Mouse (Mus musculus) splenic B cell, adult 2 months (primary cell): Measurements from ENCODE around the gene Oasl1.
A peak's percentile ranks its signal among the peaks of the same experiment; 100 is the strongest.
"Not testable (repeated sequence)": the region's sequence is repeated elsewhere in the genome, so short reads cannot be mapped to it uniquely, and the experiment has no call there.

Experiments
- DNase-seq: peaks from one replicate; pipeline ENCODE4 v3.0.0-alpha.2; 2011; ENCODE audit warnings: low read depth, low spot score
- H3K27me3 ChIP-seq: 2 replicates; pipeline ENCODE4 v1.6.1; 2012; ENCODE audit warnings: mild to moderate bottlenecking, low read length, moderate library complexity, mixed read lengths; ENCODE audit not compliant: control insufficient read depth, poor library complexity, insufficient read depth, severe bottlenecking
- H3K36me3 ChIP-seq: 2 replicates; pipeline ENCODE4 v1.6.1; 2012; ENCODE audit warnings: mild to moderate bottlenecking, low read length, moderate library complexity, mixed read lengths; ENCODE audit not compliant: control insufficient read depth, poor library complexity, insufficient read depth, severe bottlenecking

Oasl1 gene

GRCm38 (mm10) chr5:114913686-114914085 lies 9.4 kb upstream of the Oasl1 start:
- DNase-seq: no peak
- H3K36me3 ChIP-seq: no peaks in the 10 kb centered on the region
- H3K27me3 ChIP-seq: no peaks in the 10 kb centered on the region

DNA sequence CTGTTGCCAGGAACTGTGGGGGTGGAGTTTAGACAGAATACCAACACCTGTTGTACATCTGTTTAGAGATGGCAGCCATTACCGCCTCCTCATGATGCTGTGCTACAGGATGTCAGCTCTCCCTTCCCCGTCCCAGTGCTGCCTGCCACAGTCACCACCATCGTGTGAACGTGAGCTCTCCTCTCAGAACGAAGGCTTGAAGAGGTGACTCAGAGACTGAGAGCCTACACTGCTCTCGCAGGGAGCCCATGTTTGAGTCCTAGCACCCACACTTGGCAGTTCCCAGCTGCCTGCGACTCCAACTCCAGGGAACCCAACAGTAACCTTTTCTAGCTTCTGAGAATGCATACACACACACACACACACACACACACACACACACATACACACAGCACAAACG lies 8.2 kb upstream of the Oasl1 start:
- Histone ChIP-seq H3K36me3 (no peaks in the 10 kb centered on the region), H3K27me3 (no peaks in the 10 kb centered on the region)
- no peak for DNase-seq

DNA sequence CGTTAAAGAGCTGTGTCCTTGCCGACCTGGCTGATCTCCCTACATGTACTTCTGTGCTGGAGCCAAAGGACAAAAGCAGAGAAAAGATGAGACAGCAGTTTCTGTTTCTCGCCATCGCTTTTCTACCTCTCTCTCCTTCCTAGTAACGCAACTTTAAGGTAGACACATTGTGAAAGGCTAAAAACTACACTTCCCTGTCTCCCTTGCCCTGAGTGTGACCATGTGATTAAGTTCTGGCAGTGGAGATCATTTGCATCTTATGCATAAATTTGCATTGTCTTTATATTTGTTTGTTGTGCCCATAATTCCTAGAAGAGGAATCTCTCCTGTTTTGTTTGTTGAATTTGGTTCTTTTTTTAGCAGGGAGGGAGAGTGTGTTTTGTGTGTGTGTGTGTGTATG lies 7.2 kb upstream of the Oasl1 start:
- Histone ChIP-seq H3K27me3 (no peaks in the 10 kb centered on the region), H3K36me3 (no peaks in the 10 kb centered on the region)
- no peak for DNase-seq

- no peaks in the 10 kb centered on the region for H3K27me3 ChIP-seq
- no peaks in the 10 kb centered on the region for H3K36me3 ChIP-seq
- DNase-seq: peak; percentile 79
These were observed 6.3 kb upstream of the Oasl1 start for GRCm38 (mm10) chr5:114916777-114917176.

GRCm38 (mm10) chr5:114917357-114917756 lies 5.7 kb upstream of the Oasl1 start:
- DNase-seq, H3K27me3 ChIP-seq, H3K36me3 ChIP-seq: not testable (repeated sequence)

GRCm38 (mm10) chr5:114921551-114922365 lies 1.3 kb upstream of the Oasl1 start:
- DNase-seq: peak; percentile 96
- Histone ChIP-seq H3K36me3 (no peaks in the 10 kb centered on the region), H3K27me3 (no peaks in the 10 kb centered on the region)

GRCm38 (mm10) chr5:114922366-114922731 lies 691 bp upstream of the Oasl1 start:
- DNase-seq: no peak
- H3K27me3 ChIP-seq: no peaks in the 10 kb centered on the region
- H3K36me3 ChIP-seq: no peaks in the 10 kb centered on the region

DNA sequence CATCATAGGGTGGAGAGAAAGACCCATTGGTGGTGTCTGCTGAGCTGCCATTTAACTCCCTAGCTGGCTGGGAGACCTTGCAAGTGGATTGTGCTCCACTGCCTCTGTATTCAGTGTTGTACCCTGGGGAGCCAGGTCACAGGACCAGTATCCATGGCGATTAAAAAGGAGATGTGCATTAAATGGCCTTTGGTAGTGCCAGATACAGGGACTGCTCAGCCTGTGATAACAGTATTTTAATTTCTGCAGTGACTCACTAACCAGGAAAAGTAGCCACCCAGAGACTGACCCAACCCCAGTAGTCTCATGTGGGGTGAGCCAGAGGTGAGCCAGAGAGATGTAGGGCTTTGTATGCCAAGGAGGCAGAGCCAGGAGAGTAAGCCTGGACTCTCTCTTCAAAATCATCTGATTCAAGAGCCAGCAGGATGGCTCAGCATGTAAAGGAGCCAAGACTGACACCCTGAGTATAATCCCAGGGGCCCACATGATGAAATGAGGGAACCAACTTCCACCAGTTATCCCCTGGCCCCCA lies 3.2 kb downstream of the Oasl1 start:
- peaks cover 1% of the 10 kb centered on the region; the same call in 1 of the 2 replicates for H3K36me3 ChIP-seq
- H3K27me3 ChIP-seq: no peaks in the 10 kb centered on the region
- no peak for DNase-seq

DNA sequence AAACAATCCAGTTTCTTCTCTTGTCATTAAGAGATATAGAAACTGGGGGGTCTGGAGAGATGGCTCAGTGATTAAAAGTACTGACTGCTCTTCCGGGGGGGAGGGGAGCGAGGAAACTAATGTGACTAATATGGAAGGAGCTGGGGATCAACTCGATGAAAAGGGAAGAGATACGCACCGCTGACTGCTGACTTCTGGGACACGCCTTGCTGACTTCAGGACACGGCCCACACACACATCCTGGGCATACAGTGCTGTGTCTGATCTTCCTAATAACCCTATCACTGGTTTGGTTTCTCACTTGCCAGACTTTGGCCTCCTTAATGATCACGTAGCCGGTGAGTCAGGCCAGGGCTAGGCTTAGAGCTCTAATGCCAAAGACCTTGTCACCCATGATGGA lies 3.7 kb downstream of the Oasl1 start:
- H3K27me3 ChIP-seq: no peaks in the 10 kb centered on the region
- peaks cover 2% of the 10 kb centered on the region; the same call in 1 of the 2 replicates for H3K36me3 ChIP-seq
- peak; percentile 32 for DNase-seq

DNA sequence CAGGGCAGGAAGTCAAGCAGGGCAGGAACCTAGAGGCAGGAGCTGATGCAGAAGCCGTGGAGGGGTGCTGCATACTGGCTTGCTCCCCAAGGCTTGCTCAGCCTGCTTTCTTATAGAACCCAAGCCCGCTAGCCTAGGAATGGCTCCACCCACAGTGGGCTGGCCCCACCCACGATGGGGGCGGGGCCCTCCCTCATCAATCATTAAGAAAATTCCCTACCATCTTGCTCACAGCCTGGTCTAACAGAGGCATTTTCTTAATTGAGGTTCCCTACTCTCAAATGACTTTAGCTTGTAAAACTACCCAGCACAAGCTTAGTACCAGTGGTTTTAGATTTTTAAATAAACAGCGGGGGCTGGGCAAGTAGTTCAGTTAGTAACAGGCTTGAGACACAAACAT lies 8.6 kb downstream of the Oasl1 start:
- DNase-seq: no peak
- peaks cover 4% of the 10 kb centered on the region for H3K36me3 ChIP-seq
- no peaks in the 10 kb centered on the region for H3K27me3 ChIP-seq

GRCm38 (mm10) chr5:114933206-114933605 lies 10.2 kb downstream of the Oasl1 start:
- H3K27me3 ChIP-seq: no peaks in the 10 kb centered on the region
- DNase-seq: no peak
- H3K36me3 ChIP-seq: peaks cover 7% of the 10 kb centered on the region

DNA sequence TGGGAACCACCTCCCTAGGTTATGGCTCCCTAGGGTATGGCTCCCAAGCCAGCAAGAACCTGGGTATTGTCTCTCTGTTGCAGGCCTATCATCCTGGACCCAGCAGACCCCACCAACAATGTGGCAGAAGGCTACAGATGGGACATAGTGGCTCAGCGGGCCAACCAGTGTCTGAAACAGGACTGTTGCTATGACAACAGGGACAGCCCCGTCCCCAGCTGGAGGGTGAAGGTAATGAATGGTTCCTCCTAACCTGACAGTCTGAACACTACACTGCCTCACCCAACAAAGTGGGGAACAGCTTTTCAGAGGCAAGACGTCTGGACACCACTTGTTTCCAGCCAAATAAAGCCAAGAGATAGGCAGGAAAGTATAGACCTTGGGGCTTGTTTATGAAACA lies 12.8 kb downstream of the Oasl1 start:
- H3K27me3 ChIP-seq: no peaks in the 10 kb centered on the region
- DNase-seq: no peak
- H3K36me3 ChIP-seq: peaks cover 7% of the 10 kb centered on the region

DNA sequence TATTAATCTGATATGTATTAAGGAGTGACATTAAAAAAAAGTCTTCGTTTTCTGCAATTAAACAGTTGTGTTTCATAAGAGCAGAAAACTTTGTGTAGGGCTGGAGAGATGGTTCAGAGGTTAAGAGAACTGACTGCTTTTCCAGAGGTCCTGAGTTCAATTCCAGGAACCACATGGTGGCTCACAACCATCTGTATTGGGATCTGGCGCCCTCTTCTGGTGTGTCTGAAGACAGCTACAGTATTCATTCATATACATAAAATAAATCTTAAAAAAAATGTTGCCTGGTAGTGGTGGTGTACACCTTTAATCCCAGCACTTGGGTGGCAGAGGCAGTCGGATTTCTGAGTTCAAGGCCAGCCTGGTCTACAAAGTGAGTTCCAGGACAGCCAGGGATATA lies 18.1 kb downstream of the Oasl1 start:
- peaks cover 10% of the 10 kb centered on the region for H3K36me3 ChIP-seq
- not testable (repeated sequence) for DNase-seq, H3K27me3 ChIP-seq

- peak; percentile 92 for DNase-seq
- Histone ChIP-seq H3K27me3 (no peaks in the 10 kb centered on the region), H3K36me3 (peaks cover 9% of the 10 kb centered on the region)
These were observed 19.2 kb downstream of the Oasl1 start, which contains the start of gene 2210016L21Rik for GRCm38 (mm10) chr5:114942074-114942765. Gene 2210016L21Rik, plus strand, starts transcription at chr5:114942158.

GRCm38 (mm10) chr5:114942766-114943130 lies 19.7 kb downstream of the Oasl1 start:
- Histone ChIP-seq H3K27me3 (no peaks in the 10 kb centered on the region), H3K36me3 (peaks cover 9% of the 10 kb centered on the region)
- no peak for DNase-seq
